Comparison of ENCODE assay signal across 35 mouse cellular contexts in the genomic region with DNA sequence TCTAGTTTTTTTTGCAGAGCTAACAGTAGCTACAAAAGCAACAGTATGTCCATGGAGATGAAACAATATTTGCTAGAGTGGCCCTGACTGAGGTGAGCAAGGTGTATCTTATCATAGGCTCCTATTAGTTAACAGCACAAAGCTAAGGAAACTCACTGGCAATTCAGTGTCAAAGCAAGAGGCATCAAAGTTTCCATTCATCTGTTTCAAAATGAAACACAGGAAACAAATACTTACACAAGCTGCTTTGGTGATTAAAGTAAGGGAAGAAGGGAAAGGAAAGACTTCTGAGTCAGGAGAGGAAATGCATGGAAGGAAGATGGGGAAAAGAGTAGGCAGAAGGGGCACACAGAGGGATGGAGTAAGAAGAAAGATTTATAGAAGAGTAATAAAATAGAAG. TPM values are rescaled to one million over a fixed set of nuclear protein-coding genes. Genes with fewer than 3 reads are reported as not detected.
"Had no signal": no experiment of that assay in that cellular context is flagged by ENCODE, and none has a peak within 500 bp of the region (broad histone marks: within the 10 kb centered on the region; RNA-seq: fewer than 3 reads in every experiment).

No protein-coding gene starts in this region.

- H3K27ac ChIP-seq: heart, embryonic 13.5 days; heart, embryonic 15.5 days; hindbrain, embryonic 10.5 days; hindbrain, embryonic 12.5 days; hindbrain, embryonic 13.5 days; hindbrain, embryonic 14.5 days; hindbrain, embryonic 15.5 days; hindbrain, postnatal 0 days; intestine, embryonic 15.5 days; kidney, embryonic 15.5 days; kidney, postnatal 0 days; layer of hippocampus, adult 2 months; left cerebral cortex, adult 2 months had no signal

- H3K4me3 ChIP-seq: heart, embryonic 12.5 days; heart, embryonic 13.5 days; heart, embryonic 15.5 days; hindbrain, embryonic 10.5 days; hindbrain, embryonic 12.5 days; hindbrain, embryonic 13.5 days; hindbrain, embryonic 15.5 days; intestine, embryonic 15.5 days; kidney, embryonic 15.5 days; layer of hippocampus, adult 2 months; left cerebral cortex, adult 2 months had no signal

- H3K9ac ChIP-seq: heart, embryonic 12.5 days; heart, embryonic 13.5 days; heart, embryonic 15.5 days; hindbrain, embryonic 12.5 days; hindbrain, embryonic 13.5 days; hindbrain, embryonic 14.5 days; hindbrain, embryonic 15.5 days; intestine, embryonic 15.5 days; kidney, embryonic 15.5 days had no signal

- H3K9me3 ChIP-seq: heart, embryonic 12.5 days; heart, embryonic 13.5 days; heart, embryonic 15.5 days; hindbrain, embryonic 10.5 days; hindbrain, embryonic 12.5 days; hindbrain, embryonic 13.5 days; hindbrain, embryonic 15.5 days; intestine, embryonic 15.5 days; kidney, embryonic 15.5 days had no signal

- H3K36me3 ChIP-seq: heart, embryonic 12.5 days; heart, embryonic 13.5 days; heart, embryonic 15.5 days; hindbrain, embryonic 10.5 days; hindbrain, embryonic 12.5 days; hindbrain, embryonic 13.5 days; hindbrain, embryonic 15.5 days; intestine, embryonic 15.5 days; kidney, embryonic 15.5 days had no signal

- H3K4me1 ChIP-seq: heart, embryonic 12.5 days; heart, embryonic 13.5 days; heart, embryonic 15.5 days; hindbrain, embryonic 10.5 days; hindbrain, embryonic 12.5 days; hindbrain, embryonic 13.5 days; hindbrain, embryonic 15.5 days; intestine, embryonic 15.5 days; kidney, embryonic 15.5 days had no signal

- H3K4me2 ChIP-seq: heart, embryonic 12.5 days; heart, embryonic 13.5 days; heart, embryonic 15.5 days; hindbrain, embryonic 12.5 days; hindbrain, embryonic 13.5 days; hindbrain, embryonic 14.5 days; hindbrain, embryonic 15.5 days; intestine, embryonic 15.5 days; kidney, embryonic 15.5 days had no signal

- DNase-seq: heart, postnatal 10 days; heart, postnatal 14 days; heart, postnatal 36 days; heart, postnatal 4 days; kidney, adult 11 months; kidney, adult 18-20 months; kidney, adult 2 months; kidney, adult 8-10 months; kidney, adult 9 months; kidney, postnatal 10 days; kidney, postnatal 14 days; kidney, postnatal 25 days; kidney, postnatal 36 days; kidney, postnatal 4 days; layer of hippocampus, adult 9-11 months; layer of hippocampus, postnatal 36 days had no signal

- H3K27me3 ChIP-seq: heart, embryonic 13.5 days; heart, embryonic 15.5 days; hindbrain, embryonic 12.5 days; hindbrain, embryonic 13.5 days; hindbrain, embryonic 15.5 days; intestine, embryonic 15.5 days; kidney, embryonic 15.5 days had no signal

- ATAC-seq: hindbrain, embryonic 16.5 days; hindbrain, postnatal 0 days; inflammation-experienced regulatory T-cells, adult 6 months; intestine, embryonic 15.5 days; intestine, embryonic 16.5 days; intestine, postnatal 0 days had no signal

RNA-seq across cellular contexts. Expression of a gene that starts 39.0 kb away (rescaled TPM):
- polyA plus RNA-seq: heart, embryonic 12.5 days; heart, embryonic 13.5 days; heart, embryonic 14.5 days had no signal
